Mouse (Mus musculus) cerebellum, postnatal 4 days (tissue): ENCODE results near the gene Clec2e.
"Not testable (repeated sequence)": the region's sequence is repeated elsewhere in the genome, so short reads cannot be mapped to it uniquely, and the experiment has no call there.

Experiments used
- DNase-seq, 2 experiments: peaks; one replicate each; pipeline ENCODE4 v3.0.0; 2022; ENCODE audit warnings: low spot score in 2 of 2, mixed read lengths in 1 of 2

The Clec2e gene

GRCm38 (mm10) chr6:129100794-129101193 lies at the start of gene Clec2e:
Clec2e (minus strand) TSS chr6:129100913.
- DNase-seq = not testable (repeated sequence)

DNA sequence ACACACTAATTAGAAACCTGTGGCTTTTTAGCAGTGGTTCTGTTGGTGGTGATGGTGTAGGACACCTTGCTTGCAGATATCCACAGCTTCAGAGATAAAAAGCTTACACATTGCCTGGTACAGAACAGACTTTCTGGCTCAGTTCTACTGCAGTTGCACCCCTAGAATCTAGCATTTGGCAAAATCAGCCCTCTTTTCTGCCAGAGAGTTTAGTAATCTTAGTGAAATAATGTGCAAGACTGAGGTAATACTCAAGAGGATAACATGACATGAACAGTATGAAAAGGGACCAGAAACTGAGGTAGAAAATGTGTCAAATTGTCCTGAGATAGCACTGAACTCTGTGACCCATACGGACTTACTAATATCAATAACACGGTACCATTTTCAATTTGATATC lies 46.1 kb upstream of the Clec2e start:
- no peak for DNase-seq

DNA sequence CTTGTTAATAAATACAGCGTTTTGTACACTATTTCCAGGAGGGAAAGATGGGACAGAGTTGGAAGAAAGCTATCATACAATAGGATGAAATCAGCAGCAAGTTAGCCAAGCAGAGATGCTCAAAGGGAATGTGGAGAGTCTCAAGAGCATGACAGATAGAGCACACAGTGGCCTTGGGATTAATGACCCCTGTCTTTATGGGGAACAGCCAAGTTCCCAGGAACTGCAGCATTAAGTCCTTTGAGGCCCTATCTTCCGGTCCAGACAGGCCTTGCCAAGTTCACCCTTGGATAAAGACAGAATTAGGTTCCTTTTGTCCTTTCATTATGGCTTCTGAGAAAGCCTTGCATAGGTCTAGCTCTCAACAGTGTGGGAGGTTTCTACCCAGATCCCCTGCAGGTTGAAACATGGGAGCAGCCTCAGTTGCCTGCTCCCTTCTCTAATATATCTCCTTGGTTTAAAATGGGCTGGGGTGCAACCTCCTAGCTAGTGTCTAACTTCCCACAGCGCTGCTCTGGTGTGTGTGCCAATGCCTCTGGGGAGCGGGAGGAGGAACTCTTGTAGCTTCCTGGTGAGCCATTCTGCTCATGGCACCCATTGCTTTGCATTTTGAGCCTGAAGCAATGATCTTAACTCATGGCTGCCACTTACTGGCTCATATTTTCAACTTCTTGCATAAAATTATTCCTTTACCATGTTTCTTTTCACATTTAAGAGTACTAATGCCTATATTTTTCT lies 32.1 kb upstream of the Clec2e start:
- no peak for DNase-seq

- DNase-seq = no peak
Observed at GRCm38 (mm10) chr6:129126861-129127260, 26.1 kb upstream of the Clec2e start.

- not testable (repeated sequence) for DNase-seq
Observed at GRCm38 (mm10) chr6:129124531-129124930, 23.8 kb upstream of the Clec2e start.

- no peak for DNase-seq
Observed at GRCm38 (mm10) chr6:129116223-129116622, 15.5 kb upstream of the Clec2e start.

- not testable (repeated sequence) for DNase-seq
Observed at GRCm38 (mm10) chr6:129114237-129114636, 13.5 kb upstream of the Clec2e start.

GRCm38 (mm10) chr6:129113769-129114168 lies 13.1 kb upstream of the Clec2e start:
- no peak for DNase-seq

GRCm38 (mm10) chr6:129113030-129113673 lies 12.4 kb upstream of the Clec2e start:
- DNase-seq = no peak

DNA sequence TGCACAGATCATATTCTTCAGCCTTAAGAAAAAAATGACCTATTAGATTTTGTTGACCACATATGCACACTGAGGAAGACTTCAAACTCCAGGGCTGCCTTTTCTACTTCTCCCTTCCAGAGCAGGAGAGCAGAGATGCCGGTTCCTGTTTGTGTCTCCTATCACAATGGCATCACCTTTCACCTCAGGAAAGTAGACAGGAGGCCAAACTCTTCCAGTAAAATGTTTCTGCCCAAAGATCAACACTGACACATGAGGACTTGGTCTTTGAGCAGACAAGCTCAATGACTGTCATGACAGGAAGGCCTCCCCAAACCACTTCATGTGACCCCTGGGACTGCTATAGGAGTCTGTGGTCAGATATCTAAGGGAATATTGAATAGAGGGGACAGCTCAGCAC lies 11.8 kb upstream of the Clec2e start:
- DNase-seq = no peak

DNA sequence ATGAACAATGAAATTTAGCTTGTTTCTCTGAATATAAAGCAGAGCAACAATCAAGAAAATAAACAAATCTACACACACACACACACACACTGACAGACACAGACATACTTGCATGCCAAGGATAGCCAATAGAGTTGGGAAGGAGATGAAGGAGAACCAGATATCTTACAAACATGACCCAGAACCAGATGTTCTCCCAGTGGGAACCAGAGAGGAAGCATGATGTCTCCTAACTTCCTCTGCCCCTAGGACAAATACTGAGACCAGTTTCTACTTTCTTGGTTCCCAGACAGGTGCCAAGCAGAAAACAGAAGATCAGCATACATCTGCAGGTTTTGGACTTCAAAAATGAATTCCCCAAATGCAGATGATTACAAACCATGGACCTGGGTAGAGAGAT lies 7.2 kb upstream of the Clec2e start:
- no peak for DNase-seq

DNA sequence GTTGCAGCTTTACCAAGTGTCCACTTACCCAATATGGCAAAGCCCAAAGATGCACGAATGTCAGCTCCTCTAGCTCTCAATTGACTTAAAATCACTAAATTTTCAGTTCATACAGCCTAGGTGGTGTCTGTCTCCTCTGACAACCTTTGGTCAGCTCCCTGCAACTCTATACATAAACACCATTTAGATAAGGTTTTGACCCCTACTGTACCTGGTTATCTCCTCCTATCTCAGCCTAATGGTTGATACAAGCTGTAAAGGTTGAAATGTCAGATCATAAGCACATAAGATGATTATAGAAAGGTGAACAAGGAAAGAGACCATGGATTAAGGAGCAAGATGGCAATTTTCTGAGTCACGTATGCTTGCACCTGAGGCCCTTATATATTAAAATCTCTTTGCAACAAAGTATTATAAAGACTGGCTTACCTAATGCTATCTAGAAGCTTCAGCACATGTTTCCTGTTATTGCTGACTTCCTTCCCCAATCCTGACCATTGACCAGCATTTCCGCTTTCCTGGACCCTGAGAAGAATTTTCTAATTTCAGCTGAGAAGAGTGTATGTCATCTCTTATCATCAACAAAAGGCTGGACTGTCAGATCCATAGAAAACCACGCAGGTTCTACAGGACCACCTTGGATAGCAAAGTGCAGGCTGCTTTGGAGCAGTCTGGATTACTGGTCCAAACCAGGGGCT lies 2.3 kb upstream of the Clec2e start:
- DNase-seq = no peak

GRCm38 (mm10) chr6:129101604-129102003 lies 891 bp upstream of the Clec2e start:
- DNase-seq = no peak

- DNase-seq = no peak
Observed at GRCm38 (mm10) chr6:129097929-129098328, 2.8 kb downstream of the Clec2e start.

GRCm38 (mm10) chr6:129095166-129095565 lies 5.5 kb downstream of the Clec2e start:
- DNase-seq = no peak

DNA sequence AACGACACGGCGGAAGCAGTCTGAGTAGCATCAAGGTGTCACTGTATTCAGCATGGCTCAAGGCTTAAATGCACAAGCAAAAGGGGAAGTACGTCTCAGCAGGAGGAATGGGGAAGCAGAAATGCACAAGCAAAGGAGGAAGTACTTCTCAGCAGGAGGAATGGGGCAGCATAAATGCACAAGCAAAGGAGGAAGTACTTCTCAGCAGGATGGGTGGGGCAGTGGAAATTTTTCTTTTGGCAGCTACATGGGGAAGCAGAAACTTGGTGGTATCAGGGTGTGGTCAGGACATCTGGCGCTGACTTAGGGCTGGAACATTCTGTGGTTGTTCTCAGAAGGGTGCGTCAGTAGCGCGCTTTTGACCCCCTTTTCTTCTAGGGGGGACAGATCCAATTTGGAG lies 12.1 kb downstream of the Clec2e start:
- DNase-seq = not testable (repeated sequence)

DNA sequence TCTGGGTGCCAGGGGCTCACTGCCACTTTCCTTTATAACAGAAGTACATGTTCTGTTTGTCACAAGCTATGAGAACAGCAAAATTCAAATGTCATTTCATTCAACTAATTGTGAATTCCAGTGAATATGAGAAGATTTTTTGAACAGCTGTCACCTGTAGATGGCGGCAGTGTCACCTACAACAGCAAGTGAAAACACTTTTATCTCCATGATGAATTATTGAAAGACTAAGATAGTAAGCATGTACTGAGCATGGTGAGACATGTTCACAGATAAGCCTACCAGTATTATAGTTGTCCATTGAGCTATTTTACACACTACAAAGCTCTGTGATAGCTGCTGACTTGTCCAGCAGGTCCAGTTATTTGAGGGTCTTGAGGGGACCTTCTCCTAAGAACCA lies 12.6 kb downstream of the Clec2e start:
- DNase-seq = peak in 1 of 2 experiments; percentile 6

DNA sequence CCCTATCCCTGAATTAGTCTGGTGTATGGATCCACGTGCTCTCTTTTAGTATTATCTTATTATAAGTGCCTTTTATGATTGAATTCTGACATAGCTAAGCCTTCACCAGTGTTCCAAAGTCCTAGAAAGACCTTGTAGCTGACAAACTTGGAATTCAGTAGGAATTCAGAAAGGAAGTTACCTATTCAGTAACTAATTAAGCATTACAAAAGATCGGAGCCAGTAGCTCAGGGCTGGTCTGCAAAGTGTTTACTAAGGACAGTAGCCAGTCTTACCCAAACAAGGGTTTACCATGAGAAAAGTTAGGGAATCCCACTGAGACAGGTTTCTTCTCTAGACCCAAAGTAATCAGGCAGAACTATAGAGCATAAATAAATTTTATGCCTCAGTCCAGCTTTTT lies 14.7 kb downstream of the Clec2e start:
- not testable (repeated sequence) for DNase-seq

DNA sequence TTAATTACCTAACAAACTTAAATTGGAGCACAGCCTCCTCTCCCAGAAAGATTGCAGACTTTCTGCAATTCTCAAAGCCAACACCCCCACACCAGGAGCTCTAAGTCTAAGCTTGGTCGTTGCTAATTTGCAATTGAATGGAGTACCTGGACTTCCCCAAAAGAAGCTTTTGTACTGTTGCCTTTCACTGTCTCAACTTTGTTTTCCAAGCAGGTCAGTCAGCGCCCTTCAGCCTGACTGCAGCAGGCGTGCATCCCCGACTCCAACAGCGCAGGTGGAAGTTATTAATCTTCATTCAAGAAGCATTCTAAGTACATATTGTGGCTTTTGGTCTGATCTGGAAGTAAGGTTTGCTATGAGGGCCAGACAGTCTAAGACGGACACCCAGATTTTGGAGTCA lies 15.6 kb downstream of the Clec2e start:
- no peak for DNase-seq

GRCm38 (mm10) chr6:129066986-129067385 lies 33.7 kb downstream of the Clec2e start:
- peak in 1 of 2 experiments; percentile 8 for DNase-seq

GRCm38 (mm10) chr6:129066530-129066929 lies 34.2 kb downstream of the Clec2e start:
- DNase-seq = no peak

GRCm38 (mm10) chr6:129065857-129066256 lies 34.9 kb downstream of the Clec2e start:
- DNase-seq = no peak

- DNase-seq = no peak
Observed at GRCm38 (mm10) chr6:129065407-129065806, 35.3 kb downstream of the Clec2e start.
